Mouse (Mus musculus) retina, postnatal 7 days (tissue): Measurements from ENCODE around the gene Zfpm1.

Source experiments
- DNase-seq: peaks from one replicate; pipeline ENCODE4 v3.0.0-alpha.2; 2012; ENCODE audit warnings: low read depth, low spot score

Gene Zfpm1

DNA sequence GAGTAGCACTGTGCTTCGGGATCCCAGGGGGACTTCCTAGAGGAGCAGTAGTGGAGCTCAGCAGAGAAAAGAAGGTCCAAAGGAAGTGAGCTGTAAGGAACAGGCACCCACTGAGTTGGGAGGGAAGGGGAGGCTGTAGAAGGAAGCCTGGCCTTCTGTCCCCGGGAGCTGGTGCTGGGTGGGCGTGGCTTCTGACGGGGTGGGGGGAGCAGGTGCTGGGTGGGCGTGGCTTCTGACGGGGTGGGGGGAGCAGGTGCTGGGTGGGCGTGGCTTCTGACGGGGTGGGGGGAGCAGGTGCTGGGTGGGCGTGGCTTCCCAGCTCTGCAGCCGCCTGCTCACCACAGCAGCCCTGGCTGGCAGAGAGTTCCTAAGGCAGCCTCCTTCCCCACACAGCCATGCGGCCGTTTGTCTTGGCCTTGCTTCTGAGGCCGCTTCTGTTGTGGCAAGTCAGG, 42.0 kb downstream of the Zfpm1 start:
- DNase-seq: peak; percentile 32

DNA sequence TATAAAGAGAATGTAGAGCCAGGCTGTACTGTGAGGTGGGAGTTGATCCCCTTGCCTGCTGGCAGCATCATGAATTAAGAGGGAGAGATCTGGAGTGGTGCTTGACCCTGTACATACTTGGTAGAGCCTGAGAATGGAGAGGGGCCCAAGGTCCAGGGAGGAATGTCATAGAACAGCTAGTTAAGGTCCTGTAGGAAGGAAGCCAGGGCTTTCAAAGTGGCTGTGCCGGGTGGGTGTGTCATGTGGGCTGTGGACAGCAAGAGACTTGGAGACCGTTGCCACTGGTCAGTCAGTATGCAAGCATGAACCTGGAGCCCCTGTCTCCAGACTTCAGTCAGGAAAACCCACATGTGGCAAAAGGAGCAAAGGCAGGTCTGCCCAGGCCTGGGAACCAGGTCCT, 43.3 kb downstream of the Zfpm1 start:
- DNase-seq: no peak

DNA sequence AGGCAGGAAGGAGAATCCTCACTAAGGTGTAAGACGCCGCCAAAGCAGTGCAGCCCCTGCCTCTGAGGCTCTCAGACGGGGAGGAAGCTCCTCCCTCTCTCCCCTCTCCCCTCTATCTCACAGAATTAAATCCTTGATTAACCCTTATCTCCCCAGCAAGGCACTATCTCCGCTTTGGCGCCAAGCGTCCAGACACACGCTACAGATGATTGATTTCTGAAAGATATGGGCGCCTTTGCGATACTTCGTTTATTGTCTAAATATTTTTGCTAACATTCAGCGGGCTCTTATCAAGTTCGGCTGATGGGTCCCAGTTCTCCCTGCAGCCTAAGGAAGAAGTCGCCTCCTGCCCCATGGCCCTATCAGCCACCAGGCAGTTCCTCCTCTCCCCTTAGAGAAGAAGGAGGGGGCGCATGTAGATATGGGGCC, 44.2 kb downstream of the Zfpm1 start:
- no peak for DNase-seq

DNA sequence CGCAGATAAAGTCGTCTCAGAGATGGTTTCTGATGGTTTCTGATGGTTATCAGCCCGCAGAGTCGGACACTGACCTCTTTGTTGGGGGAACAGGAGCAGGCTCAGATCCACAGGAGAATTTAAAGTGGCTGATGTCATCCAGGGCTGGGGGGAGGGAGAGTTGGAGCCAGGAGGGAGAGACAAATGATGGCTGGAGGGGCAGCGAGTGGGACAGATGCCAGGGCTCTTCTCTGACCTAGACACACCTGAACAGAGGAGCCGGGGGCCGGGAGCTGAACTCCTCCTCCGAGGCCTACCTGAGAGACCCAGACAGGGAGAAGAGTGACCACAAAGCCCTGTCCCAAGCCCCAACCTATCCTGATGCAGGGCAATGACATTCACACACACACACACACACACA, 47.1 kb downstream of the Zfpm1 start:
- no peak for DNase-seq

DNA sequence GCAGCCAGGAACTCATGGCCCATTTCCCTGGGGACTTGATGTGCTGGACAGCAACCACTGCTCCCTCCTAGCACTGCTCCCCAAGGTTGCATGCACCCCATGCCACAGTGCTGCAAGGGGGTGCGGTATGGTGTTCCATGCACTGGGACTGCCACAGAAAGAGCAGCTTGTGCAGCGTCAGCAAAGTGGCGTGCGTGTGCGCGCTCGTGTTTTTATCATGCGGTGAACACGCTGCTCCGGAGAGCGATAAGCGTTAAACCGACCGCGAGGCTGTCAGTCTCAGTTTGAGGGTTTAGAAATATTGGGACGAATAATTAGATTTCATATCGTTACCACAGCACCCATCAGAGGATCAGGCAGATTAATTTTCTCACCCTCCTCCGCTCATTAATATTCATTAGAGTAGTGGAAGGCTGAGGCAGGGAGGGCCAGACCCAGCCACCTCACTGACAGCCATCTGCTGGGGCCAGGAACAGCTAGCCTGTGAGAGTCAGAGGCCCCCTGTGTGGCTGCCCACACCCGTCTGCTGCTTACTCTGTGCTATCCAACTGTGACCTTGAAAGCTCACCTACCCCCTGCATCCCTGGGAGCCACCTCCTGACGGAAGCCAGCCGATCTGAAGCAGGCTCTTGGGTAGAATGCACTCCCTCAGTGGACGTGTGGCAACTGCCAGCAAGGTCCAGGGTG, 47.8 kb downstream of the Zfpm1 start:
- no peak for DNase-seq

DNA sequence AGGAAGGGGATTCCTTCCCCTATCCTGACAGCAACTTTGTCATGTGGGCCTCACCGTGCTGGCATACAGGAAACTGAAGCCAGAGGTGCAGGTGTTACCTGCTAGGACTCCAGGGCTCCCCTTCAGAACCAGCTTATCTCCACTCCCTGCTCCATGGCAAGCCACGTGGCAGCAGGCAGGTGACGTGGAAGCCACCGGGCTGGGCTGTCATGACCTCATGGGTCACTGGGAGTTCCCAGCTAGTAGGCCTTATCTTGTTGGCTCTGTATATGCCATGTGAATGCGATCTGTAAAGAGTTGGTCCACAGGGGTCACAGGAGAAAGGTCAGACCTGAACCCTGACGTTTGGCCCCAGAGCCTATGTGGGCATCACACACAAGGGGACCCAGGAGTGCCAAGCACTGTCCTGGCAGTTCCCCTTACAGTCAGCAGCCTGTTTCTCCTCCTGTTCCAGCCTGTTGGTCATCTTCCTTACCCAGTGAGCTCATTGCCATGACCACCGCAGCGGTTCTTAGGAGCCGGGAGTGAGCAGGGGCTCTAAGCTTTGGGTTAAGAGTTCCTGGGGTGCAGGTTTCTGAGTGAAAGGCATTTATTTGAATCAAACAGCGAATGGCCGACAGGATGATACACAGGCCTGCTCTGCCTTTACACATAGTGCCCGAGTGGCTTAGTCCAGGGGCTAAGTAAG, 48.6 kb downstream of the Zfpm1 start:
- no peak for DNase-seq

DNA sequence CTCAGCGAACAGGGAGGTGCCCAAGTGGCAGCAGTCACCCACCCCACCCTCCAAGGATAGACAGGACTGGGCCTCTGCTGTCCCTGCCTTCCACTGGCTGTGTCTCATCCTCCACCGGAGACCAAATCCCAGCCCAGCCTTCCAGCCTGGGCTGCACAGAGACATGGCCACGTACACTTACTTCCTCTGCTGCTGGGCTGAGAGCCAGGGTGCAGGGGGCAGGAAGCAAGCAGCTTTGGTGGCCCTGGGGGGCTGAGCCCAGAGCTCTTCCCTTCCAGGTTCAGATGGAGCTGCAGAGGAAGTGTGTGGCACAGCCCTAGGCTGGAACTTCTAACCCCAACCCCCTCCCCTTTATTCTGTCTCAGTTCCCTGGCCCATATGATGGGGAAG, 49.2 kb downstream of the Zfpm1 start:
- no peak for DNase-seq

DNA sequence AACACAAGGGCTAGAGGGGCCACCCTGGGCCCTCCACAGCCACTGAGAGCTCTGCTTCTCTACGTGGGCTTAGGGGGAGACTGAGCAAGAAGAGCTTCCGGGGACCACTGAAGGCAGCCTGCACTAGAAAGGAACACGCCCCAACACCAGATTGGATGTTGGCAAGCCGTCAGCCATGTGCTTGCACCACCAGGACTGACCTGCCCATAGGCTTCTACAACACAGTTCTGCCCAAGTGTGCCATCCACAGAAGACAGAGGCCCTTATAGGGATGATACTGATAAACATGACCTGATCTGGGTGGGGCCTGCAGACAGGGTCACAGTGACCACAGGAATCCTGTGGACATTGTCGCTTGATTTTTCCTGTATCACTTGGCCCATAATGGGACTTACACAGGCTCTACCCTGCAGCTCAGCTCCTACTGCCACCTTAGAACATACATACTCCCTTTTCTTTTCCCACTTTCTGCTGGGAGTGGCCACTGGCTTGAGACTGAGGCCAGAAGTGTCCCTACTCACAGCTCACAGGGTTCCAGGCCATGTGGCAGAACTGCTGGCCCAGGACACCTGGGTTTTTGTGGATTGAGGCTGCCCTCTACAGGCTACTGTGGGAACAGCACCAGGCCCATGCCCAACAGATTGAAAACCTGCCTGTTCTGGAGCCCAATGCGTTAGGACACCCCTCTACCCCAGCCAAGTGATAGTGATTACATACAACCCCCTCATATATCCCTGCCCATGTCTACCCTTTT, 51.0 kb downstream of the Zfpm1 start:
- peak; percentile 73 for DNase-seq

DNA sequence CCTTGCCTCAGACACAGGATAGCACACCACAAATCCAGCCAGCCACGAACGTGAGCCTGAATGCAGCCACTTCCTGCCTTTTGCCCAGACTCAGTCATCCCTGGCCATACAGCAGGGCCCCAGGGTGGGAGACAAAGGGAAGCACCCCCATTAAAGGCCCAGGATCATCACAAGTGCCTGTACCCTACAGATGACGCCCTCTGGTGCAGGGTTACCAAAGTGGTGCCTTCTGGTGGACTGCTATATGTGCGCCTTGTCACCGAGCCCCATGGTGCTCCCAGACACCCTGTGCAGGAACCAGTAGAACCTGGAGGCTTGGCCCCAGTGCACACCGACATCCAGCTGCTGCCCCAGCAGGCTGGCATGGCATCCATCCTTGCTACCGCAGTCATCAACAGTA, 51.6 kb downstream of the Zfpm1 start:
- no peak for DNase-seq

DNA sequence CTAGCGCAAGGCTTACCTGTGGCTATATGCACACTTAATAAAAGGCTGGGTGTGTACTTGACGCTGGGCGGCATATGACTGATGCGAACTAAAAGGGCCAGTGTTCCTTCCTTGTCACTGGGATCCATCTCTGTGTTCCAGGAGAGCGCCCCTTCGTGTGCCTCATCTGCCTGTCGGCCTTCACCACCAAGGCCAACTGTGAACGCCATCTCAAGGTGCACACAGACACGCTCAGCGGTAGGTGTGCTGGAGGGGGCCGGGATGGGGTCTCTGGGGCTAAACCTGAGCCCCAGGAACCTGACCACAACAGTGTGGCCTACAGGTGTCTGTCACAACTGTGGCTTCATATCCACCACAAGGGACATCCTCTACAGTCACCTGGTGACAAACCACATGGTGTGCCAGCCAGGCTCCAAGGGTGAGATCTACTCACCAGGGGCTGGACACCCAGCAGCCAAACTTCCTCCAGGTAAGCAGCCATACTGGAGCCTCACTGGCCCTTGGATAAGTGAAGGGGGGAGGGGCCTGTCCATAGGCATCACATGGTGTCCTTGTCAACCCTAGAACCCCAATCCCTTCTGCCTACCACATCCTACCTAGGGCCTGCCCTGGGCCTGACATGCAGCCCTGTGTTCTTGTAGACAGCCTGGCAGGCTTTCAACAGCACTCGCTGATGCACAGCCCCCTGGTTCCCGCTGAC, 53.0 kb downstream of the Zfpm1 start:
- DNase-seq: no peak

DNA sequence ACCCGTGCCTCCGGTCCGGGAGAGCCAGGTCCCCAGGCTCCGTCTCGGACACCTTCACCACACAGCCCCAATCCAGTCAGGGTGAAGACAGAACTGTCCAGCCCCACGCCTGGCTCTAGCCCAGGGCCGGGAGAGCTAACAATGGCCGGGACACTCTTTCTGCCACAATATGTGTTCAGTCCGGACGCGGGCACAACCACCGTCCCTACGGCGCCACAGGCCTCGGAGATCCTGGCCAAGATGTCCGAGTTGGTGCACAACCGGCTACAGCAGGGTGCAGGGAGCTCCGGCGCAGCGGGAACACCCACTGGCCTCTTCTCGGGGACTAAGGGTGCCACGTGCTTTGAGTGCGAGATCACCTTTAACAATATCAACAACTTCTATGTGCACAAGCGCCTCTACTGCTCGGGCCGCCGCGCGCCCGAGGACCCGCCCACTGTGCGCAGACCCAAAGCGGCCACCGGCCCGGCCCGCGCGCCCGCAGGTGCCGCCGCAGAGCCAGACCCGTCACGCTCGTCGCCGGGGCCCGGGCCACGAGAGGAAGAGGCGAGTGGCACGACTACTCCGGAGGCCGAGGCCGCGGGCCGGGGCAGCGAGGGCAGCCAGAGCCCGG, 53.8 kb downstream of the Zfpm1 start:
- DNase-seq: no peak

DNA sequence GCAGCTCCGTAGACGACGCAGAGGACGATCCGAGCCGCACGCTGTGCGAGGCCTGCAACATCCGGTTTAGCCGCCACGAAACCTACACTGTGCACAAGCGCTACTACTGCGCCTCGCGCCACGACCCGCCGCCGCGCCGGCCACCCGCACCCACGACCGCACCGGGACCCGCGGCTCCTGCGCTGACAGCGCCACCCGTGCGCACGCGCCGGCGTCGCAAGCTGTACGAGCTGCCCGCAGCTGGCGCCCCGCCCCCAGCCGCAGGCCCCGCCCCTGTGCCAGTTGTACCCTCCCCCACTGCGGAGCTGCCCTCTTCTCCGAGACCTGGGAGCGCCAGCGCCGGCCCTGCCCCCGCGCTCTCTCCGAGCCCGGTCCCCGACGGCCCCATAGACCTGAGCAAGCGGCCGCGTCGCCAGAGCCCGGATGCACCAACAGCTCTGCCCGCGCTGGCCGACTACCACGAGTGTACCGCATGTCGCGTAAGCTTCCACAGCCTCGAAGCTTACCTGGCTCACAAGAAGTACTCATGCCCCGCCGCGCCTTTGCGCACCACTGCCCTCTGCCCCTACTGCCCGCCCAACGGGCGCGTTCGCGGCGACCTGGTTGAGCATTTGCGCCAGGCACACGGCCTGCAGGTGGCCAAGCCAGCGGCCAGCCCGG, 54.4 kb downstream of the Zfpm1 start:
- peak; percentile 60 for DNase-seq

DNA sequence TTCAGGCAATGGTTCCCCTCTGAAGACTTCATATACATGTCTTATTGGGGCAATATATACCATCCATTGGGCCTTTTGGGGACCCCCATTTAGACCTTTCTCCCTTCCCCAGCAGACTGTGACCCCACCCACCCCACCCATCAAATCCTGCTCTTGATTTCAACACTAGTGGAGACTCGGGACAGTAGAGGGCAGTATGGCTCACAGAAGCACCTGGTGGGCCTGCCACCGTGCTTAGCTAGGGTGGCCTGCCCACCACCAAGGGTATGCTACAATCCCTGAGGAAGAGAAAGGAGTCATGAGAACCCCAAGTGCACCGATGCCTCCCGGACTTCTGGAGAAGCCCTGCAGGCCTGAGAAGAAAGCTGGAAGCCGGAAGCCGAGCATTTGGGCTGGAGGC, 56.9 kb downstream of the Zfpm1 start:
- DNase-seq: no peak

DNA sequence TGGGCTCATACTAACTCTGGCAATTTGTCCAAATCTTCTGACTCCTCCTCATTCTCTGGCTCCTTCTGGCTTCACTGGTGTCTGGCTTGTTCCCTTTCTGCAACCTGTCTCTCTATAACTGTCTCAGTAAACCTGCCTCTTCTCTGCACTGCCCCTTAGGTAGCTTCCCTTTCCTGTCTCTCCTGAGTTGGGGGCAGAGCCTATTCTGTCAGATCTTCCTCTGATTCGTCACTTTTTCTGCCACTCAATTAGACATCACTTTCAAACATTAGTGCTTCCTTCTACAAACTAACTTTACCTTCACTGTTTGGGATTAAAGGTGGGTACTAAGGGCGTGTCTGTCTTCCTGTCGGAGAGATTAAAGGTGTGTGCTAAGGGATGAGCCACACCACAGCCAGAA, 58.8 kb downstream of the Zfpm1 start:
- DNase-seq: no peak

DNA sequence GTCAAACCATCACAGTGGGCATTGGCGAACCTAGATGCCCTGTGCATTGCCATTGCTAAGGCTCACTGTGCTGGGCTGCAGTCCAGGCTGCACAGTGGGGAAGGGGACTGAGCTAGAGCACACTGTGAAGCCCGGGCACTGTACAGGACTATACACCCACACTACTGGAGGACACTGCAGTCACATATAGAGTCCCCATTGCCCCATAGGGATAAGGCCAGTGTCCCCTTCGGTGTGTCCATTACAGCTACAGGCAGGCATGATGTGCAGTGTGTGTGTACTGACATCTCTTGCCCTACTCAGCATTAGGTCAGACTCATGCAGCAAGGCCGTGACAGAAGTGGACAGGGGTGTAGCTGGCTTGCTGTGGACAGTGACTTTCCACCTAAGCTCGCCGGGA, 59.8 kb downstream of the Zfpm1 start:
- no peak for DNase-seq

DNA sequence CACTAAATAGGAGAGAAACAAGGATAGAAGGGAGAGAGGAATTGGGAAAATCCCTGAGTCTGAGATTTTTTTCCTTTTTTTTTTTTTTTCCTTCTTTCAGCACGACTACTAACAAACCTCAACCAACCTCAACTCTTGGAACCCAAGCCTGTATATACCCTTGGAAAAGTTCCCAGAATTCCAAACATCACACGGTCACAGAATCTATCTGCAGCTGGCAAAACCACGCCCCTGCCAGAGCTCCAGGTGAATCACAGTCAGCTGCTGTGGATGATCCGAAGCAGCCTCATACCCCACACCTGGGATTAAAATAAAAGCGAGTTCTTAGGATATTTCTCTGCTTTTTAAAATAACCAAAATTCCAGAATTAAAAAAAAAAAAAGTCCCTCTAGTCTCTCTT, 60.4 kb downstream of the Zfpm1 start:
- DNase-seq: no peak

DNA sequence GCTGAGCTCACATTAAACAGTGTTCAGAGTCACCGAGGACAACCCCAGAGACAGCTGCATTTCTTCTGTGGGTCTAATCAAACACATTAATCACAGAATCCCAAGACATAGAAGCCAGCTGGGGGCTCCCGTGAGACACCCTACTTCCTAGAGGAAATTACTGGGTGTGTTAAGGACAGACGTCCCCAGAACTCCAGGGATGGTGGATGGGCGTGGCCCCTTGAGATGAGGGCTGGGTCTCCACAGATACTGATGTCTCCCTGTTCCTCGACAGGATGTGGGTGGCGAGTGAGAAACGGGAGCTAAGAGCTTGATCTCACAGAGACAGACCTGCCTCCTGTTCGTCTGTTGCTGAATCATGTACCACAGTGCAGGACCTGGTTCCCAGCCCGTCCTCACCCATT, 60.9 kb downstream of the Zfpm1 start:
- DNase-seq: no peak

DNA sequence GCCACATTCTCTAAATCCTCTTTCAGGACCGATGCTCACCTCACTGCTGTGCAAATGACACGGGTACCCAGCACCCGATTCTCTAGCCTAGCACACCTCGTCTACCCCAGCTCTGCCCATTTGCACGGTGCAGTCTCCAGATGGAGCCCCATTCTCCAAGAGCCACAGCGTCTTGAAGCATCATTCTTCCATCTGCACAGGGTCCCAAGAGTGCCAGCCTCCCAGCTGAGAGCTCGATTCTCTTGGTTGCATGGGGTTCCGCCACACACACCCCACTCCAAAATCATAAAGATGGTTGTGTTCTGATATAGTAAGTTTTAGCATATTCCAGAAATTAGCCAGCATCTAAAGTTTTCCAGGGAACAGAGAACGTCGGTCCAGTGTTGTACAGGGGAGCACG, 61.4 kb downstream of the Zfpm1 start:
- DNase-seq: no peak

DNA sequence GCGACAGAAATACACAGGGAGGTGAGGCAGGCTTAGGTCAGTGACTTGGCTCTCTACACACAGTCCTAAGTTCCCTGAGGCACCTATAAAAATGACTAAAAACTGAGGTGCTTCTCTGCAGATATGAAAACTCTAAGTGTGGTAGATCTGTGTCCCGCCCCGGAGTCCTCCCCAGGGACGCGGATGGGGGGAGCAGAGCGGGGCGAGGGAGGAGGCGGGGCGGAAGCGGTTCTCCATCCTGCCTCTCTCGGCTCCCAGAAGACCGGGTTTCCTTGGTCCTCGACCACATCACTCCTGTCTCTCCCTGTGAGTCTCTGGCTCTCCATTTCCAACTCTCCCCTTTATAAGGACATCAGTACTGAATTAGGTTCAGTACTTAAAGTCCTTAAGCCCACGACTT, 61.8 kb downstream of the Zfpm1 start:
- no peak for DNase-seq

DNA sequence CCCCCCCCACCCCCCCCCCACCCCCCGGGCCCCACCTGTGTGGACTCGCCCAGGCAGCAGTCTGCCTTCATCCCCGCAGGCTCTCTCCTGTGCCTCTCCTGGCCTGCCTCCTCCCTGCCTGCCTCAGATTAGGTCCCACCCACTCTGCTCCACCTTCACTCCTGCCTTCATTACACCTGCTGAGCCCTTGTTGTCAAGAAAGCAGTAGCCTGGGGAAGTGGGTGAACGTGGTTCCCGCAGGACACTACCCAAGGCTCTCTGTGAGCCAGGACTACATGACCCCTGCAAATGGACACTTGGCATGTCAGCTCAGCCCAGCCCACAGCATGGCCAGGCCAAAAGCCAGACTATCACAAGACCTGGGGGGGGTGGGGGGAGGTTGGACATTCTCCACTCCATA, 62.3 kb downstream of the Zfpm1 start:
- DNase-seq: no peak
